Comparison of ENCODE assay signal across 26 mouse cellular contexts in genomic region chr4:116439383-116439782, GRCm38 (mm10).
"Had no signal": no experiment of that assay in that cellular context is flagged by ENCODE, and none has a peak within 500 bp of the region (broad histone marks: within the 10 kb centered on the region; RNA-seq: fewer than 3 reads in every experiment).

No protein-coding gene starts in this region.

- H3K4me2 ChIP-seq: embryonic facial prominence, embryonic 12.5 days; embryonic facial prominence, embryonic 13.5 days; embryonic facial prominence, embryonic 15.5 days; forebrain, embryonic 12.5 days; forebrain, embryonic 13.5 days; forebrain, embryonic 15.5 days had no signal

- H3K9ac ChIP-seq: embryonic facial prominence, embryonic 12.5 days; embryonic facial prominence, embryonic 13.5 days; embryonic facial prominence, embryonic 15.5 days; forebrain, embryonic 12.5 days; forebrain, embryonic 13.5 days; forebrain, embryonic 15.5 days; forebrain, postnatal 0 days had no signal

- H3K27ac ChIP-seq: embryonic facial prominence, embryonic 10.5 days; embryonic facial prominence, embryonic 12.5 days; embryonic facial prominence, embryonic 13.5 days; embryonic facial prominence, embryonic 15.5 days; forebrain, embryonic 10.5 days; forebrain, embryonic 12.5 days; forebrain, embryonic 13.5 days; forebrain, embryonic 15.5 days; gastrocnemius, adult 2 months; heart, adult 2 months; heart, embryonic 10.5 days had no signal

- DNase-seq: cerebellum, postnatal 10 days; cerebellum, postnatal 14 days; cerebellum, postnatal 25 days; cerebellum, postnatal 36 days; embryo, embryonic 11 days; forebrain, postnatal 0 days; gastrocnemius, adult 2 months; gastrocnemius, postnatal 10 days; gastrocnemius, postnatal 14 days; gastrocnemius, postnatal 25 days; gastrocnemius, postnatal 36 days; heart, adult 11 months; heart, adult 18-20 months; heart, adult 2 months had no signal

- ATAC-seq: forebrain, embryonic 13.5 days; forebrain, embryonic 14.5 days; forebrain, embryonic 15.5 days; forebrain, embryonic 16.5 days; forebrain, postnatal 0 days had no signal

- H3K4me3 ChIP-seq: embryonic facial prominence, embryonic 10.5 days; embryonic facial prominence, embryonic 12.5 days; embryonic facial prominence, embryonic 13.5 days; embryonic facial prominence, embryonic 15.5 days; erythroblast, embryonic 14.5 days; forebrain, embryonic 10.5 days; forebrain, embryonic 12.5 days; forebrain, embryonic 13.5 days; forebrain, embryonic 15.5 days; gastrocnemius, adult 2 months; heart, adult 2 months; heart, embryonic 10.5 days had no signal

- H3K36me3 ChIP-seq: embryonic facial prominence, embryonic 12.5 days; embryonic facial prominence, embryonic 13.5 days; embryonic facial prominence, embryonic 15.5 days; forebrain, embryonic 12.5 days had no signal

- H3K27me3 ChIP-seq: embryonic facial prominence, embryonic 12.5 days; embryonic facial prominence, embryonic 13.5 days; embryonic facial prominence, embryonic 15.5 days; forebrain, embryonic 12.5 days; forebrain, embryonic 13.5 days; forebrain, embryonic 15.5 days had no signal

- H3K4me1 ChIP-seq: embryonic facial prominence, embryonic 10.5 days; embryonic facial prominence, embryonic 12.5 days; embryonic facial prominence, embryonic 13.5 days; embryonic facial prominence, embryonic 15.5 days; forebrain, embryonic 10.5 days; forebrain, embryonic 12.5 days; forebrain, embryonic 13.5 days; forebrain, embryonic 15.5 days; heart, embryonic 10.5 days had no signal

- H3K9me3 ChIP-seq: embryonic facial prominence, embryonic 10.5 days; embryonic facial prominence, embryonic 12.5 days; embryonic facial prominence, embryonic 13.5 days; embryonic facial prominence, embryonic 15.5 days; forebrain, embryonic 10.5 days; forebrain, embryonic 12.5 days; forebrain, embryonic 13.5 days; forebrain, embryonic 15.5 days; heart, embryonic 10.5 days had no signal
